Mouse (Mus musculus) lung, postnatal 0 days (tissue): ENCODE data around the gene Gm17334. TPM values are rescaled to one million over a fixed set of nuclear protein-coding genes. Genes with fewer than 3 reads are reported as not detected.
A peak's percentile ranks its signal among the peaks of the same experiment; 100 is the strongest.

ENCODE experiments used
- ATAC-seq: fragments of 200-750 bp; cut with Nextera tagmentation; 2 replicates; pipeline ENCODE4 v1.8.0; 2017; ENCODE audit warnings: moderate library complexity
- DNase-seq: peaks from one replicate; pipeline ENCODE4 v3.0.0-alpha.2; 2016; ENCODE audit warnings: low spot score
- H3K27ac ChIP-seq: fragments of 300-500 bp; sonication (generic); 2 replicates; pipeline ENCODE4 v1.5.1; 2014; ENCODE audit warnings: antibody characterized with exemption, mild to moderate bottlenecking, low read length, mixed read lengths
- H3K27me3 ChIP-seq: fragments of 300-500 bp; sonication (generic); replicated peaks from 2 replicates; pipeline ENCODE4 v1.6.1; 2014; ENCODE audit warnings: low read length, mixed read lengths; ENCODE audit not compliant: insufficient read depth
- H3K36me3 ChIP-seq: fragments of 300-500 bp; sonication (generic); 2 replicates; pipeline ENCODE4 v1.6.1; 2014; ENCODE audit warnings: low read length, mixed read lengths; ENCODE audit not compliant: insufficient read depth
- H3K4me1 ChIP-seq: fragments of 300-500 bp; sonication (generic); 2 replicates; pipeline ENCODE4 v1.6.1; 2014; ENCODE audit warnings: antibody characterized with exemption, low read depth, low read length, mixed read lengths; ENCODE audit not compliant: insufficient read depth
- H3K4me2 ChIP-seq: fragments of 300-500 bp; sonication (generic); replicated peaks from 2 replicates; pipeline ENCODE4 v1.6.1; 2014; ENCODE audit warnings: low read depth, mild to moderate bottlenecking, low read length, moderate library complexity, mixed read lengths
- H3K4me3 ChIP-seq: fragments of 300-500 bp; sonication (generic); 2 replicates; pipeline ENCODE4 v1.5.1; 2014; ENCODE audit warnings: low read depth, low read length
- H3K9ac ChIP-seq: fragments of 300-500 bp; sonication (generic); replicated peaks from 2 replicates; pipeline ENCODE4 v1.6.1; 2014; ENCODE audit warnings: low read depth, mild to moderate bottlenecking
- H3K9me3 ChIP-seq: fragments of 300-500 bp; sonication (generic); 2 replicates; pipeline ENCODE4 v1.6.1; 2016; ENCODE audit warnings: low read length, mixed read lengths
- CTCF ChIP-seq: IDR thresholded peaks from 2 replicates; pipeline ENCODE4 v1.5.1; 2016; ENCODE audit warnings: antibody characterized with exemption, mild to moderate bottlenecking
- EP300 ChIP-seq: IDR thresholded peaks from 2 replicates; pipeline ENCODE4 v1.6.1; 2016; ENCODE audit warnings: antibody characterized with exemption, mild to moderate bottlenecking, control low read depth
- WGBS: fragments of 180-500 bp; shearing (Covaris S2); extraction: QIAGEN DNeasy Blood & Tissue Kit; methylation state at CpG from one replicate; pipeline ENCODE4 v1.1.7; 2014; 5-methylcytosine and 5-hydroxymethylcytosine counted together
- polyA plus RNA-seq: library from polyadenylated mRNA; unstranded; fragments of >200 nt; fragmentation: Nextera tagmentation; extraction: Ambion mirVana; gene quantifications from 2 replicates; pipeline ENCODE4 v1.2.1, GENCODE M21; 2015

The Gm17334 gene
- 0.46 and 0.61 TPM in 2 replicates for polyA plus RNA-seq

DNA sequence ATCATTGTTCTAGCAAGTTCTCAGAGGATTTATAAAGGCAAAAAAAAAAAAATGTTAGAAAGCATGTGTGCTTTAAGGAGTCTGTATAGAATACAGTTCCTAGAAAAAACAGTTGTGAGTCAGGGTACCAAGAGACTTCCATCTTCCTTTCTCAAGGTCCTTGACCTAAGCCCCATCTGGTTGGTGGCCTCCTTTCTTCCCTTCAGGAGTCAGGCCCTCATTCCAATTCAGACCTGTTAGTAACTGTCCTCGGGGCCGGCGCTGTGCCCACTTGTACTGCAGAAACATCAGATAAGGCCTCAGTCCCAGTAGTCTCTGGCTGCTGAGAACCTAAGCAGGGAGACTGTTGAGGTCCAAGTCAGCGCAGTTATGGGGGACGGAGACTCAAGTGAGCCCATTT is at the start of gene Gm17334:
Gene Gm17334, minus strand, starts transcription at position 101 of the 400 bp plus-strand sequence.
- Histone ChIP-seq H3K4me3 (no peak within 1 kb of the TSS), H3K36me3 (peaks cover 31% of the 10 kb centered on the region)
- ATAC-seq = no peak

GRCm38 (mm10) chr11:53821945-53822338 is 49.0 kb upstream of the Gm17334 start:
- WGBS = 83% methylated on average over 3 of the region's 3 CpGs
- TF ChIP-seq CTCF = no peak
- Histone ChIP-seq H3K4me1 (peaks cover 4% of the 10 kb centered on the region; the same call in 1 of the 2 replicates), H3K4me3 (no peak overlapping the region), H3K27me3 (no peaks in the 10 kb centered on the region), H3K4me2 (no peak overlapping the region), H3K9ac (no peak overlapping the region), H3K36me3 (no peaks in the 10 kb centered on the region), H3K9me3 (no peaks in the 10 kb centered on the region), H3K27ac (no peak overlapping the region)
- DNase-seq (no peak), ATAC-seq (no peak)

More for the DNA sequence above, at the start of gene Gm17334:
- H3K4me2 ChIP-seq = peak within 1 kb of the TSS; percentile 68
- H3K4me1 ChIP-seq = peaks cover 13% of the 10 kb centered on the region
- no peak for DNase-seq
- H3K9ac ChIP-seq = no peak within 1 kb of the TSS
- H3K27ac ChIP-seq = no peak within 1 kb of the TSS
- no peaks in the 10 kb centered on the region for H3K9me3 ChIP-seq
- no peak for TF ChIP-seq CTCF
- TF ChIP-seq EP300 = no peak
- no peaks in the 10 kb centered on the region for H3K27me3 ChIP-seq
- 78% methylated on average over 5 of the region's 5 CpGs for WGBS

DNA sequence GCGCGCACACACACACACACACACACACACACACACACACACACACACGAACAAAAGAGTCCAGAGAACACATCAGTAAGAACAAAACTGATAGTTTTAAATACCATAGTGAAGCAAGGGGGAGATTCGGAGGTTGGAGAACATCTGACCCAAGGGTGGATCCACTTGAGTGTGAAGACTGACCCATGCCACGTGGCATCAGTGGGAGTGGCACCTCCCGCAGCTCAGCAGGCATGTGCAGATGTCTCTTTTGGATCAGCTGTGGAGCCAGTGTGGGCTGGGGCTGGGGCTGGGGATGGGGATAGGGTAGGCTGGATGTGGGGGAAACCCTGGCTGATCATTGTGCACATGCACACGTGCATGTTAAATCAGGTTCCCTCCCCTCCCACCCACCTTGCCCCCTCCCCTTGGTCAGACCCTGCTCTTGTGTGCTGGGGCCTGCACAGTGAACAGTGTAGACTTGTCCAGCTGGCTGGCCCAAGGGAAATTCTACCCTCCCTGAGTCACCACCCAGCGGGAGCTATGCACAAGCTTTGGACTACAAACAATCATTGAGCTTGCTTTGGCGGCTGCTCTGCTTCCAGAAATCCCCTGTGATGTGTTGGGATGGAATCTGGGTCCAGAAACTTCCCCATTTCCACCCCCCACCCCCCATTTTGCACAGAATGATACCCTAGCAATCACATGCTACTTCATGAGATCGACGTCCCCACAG is 48.4 kb upstream of the Gm17334 start:
- TF ChIP-seq EP300 (no peak), CTCF (no peak)
- DNase-seq (no peak), ATAC-seq (no peak)
- Histone ChIP-seq H3K9ac (no peak overlapping the region), H3K27me3 (no peaks in the 10 kb centered on the region), H3K4me1 (peaks cover 4% of the 10 kb centered on the region; the same call in 1 of the 2 replicates), H3K27ac (no peak overlapping the region), H3K9me3 (no peaks in the 10 kb centered on the region), H3K4me3 (no peak overlapping the region), H3K36me3 (no peaks in the 10 kb centered on the region), H3K4me2 (no peak overlapping the region)
- WGBS = 84% methylated on average over 11 of the region's 11 CpGs

- H3K4me3 ChIP-seq = no peak overlapping the region
- 88% methylated on average over 13 of the region's 13 CpGs for WGBS
- no peaks in the 10 kb centered on the region for H3K27me3 ChIP-seq
- ATAC-seq (no peak), DNase-seq (no peak)
- no peaks in the 10 kb centered on the region for H3K36me3 ChIP-seq
- H3K9me3 ChIP-seq = no peaks in the 10 kb centered on the region
- H3K4me2 ChIP-seq = no peak overlapping the region
- H3K4me1 ChIP-seq = peaks cover 4% of the 10 kb centered on the region; the same call in 1 of the 2 replicates
- no peak overlapping the region for H3K9ac ChIP-seq
- no peak overlapping the region for H3K27ac ChIP-seq
- no peak for TF ChIP-seq CTCF
- no peak for TF ChIP-seq EP300
These were observed 47.7 kb upstream of the Gm17334 start for GRCm38 (mm10) chr11:53820516-53821170.

DNA sequence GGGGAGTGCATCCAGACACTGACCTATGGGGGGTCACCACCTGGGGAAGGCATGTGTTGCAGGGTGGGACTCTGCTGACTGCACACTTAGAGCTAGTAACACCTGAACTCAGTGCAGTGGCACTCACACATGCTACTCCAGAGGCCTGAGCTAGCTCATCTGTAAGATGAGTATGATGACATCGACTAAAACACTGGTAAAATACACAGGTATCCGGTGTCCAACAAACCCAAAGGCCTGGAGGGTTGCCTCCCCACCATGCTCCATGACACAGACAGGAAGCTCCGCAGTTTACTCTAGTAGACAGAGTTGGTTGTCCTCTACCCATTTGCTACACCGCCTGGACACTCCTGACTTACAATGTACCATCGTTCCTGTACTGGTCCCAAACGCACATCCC is 46.5 kb upstream of the Gm17334 start:
- no peak for ATAC-seq

DNA sequence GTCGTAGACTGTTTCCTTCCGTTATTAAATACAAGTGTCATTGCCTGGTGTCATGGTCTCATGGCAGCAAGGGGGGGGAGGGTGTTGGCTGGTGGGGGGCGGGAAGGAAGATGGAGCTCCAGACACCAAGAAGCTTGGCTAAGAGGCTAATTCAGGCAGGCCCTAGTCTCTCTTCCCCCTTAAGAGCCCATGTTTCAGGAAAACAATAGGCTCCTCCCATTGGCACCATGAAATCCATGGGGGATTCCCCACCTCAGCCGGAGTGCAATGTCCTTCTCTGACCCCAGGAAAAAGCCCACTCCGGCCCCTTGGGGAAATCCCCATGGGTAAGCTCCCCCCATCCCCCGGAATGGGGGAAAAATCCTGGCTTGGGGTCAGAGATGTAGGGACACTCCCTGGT is 45.8 kb upstream of the Gm17334 start:
- ATAC-seq (peak; percentile 85), DNase-seq (peak; percentile 61)
- Histone ChIP-seq H3K27ac (no peak overlapping the region), H3K4me1 (peaks cover 4% of the 10 kb centered on the region; the same call in 1 of the 2 replicates), H3K36me3 (no peaks in the 10 kb centered on the region), H3K4me2 (no peak overlapping the region), H3K27me3 (no peaks in the 10 kb centered on the region), H3K4me3 (no peak overlapping the region), H3K9ac (no peak overlapping the region), H3K9me3 (no peaks in the 10 kb centered on the region)
- 43% methylated on average over 6 of the region's 6 CpGs for WGBS
- no peak for TF ChIP-seq CTCF
- TF ChIP-seq EP300 = no peak

More for the DNA sequence above, 46.5 kb upstream of the Gm17334 start:
- Histone ChIP-seq H3K9ac (no peak overlapping the region), H3K4me1 (peaks cover 4% of the 10 kb centered on the region; the same call in 1 of the 2 replicates), H3K4me2 (no peak overlapping the region), H3K4me3 (no peak overlapping the region), H3K27me3 (no peaks in the 10 kb centered on the region), H3K36me3 (no peaks in the 10 kb centered on the region), H3K9me3 (no peaks in the 10 kb centered on the region), H3K27ac (no peak overlapping the region)
- WGBS = 92% methylated on average over 6 of the region's 6 CpGs
- TF ChIP-seq EP300 (no peak), CTCF (no peak)
- no peak for DNase-seq
